Mouse (Mus musculus) stomach, embryonic 14.5 days (tissue): ENCODE measurements at regions not wholly inside any gene's neighbourhood (a gene's known extent, or its start where the extent isn't known, plus 50 kb on each side); places are given as distances from the start of the nearest gene placed in this dataset.

ENCODE experiments used
- ATAC-seq: fragments of 200-750 bp; cut with Nextera tagmentation; 2 replicates; pipeline ENCODE4 v1.8.0; 2017; ENCODE audit warnings: low read depth, moderate TSS enrichment; ENCODE audit not compliant: insufficient number of reproducible peaks, insufficient read depth, low FRiP score
- H3K27ac ChIP-seq: fragments of 300-500 bp; sonication (generic); 2 replicates; pipeline ENCODE4 v1.5.1; 2014; ENCODE audit warnings: mild to moderate bottlenecking, low read length, moderate library complexity, mixed read lengths
- H3K27me3 ChIP-seq: fragments of 300-500 bp; sonication (generic); 2 replicates; pipeline ENCODE4 v1.6.1; 2014; ENCODE audit warnings: low read length, control low read depth, mixed read lengths; ENCODE audit not compliant: control insufficient read depth, insufficient read depth
- H3K36me3 ChIP-seq: fragments of 300-500 bp; sonication (generic); 2 replicates; pipeline ENCODE4 v1.6.1; 2014; ENCODE audit warnings: mild to moderate bottlenecking, control low read depth, low read length, moderate library complexity, mixed read lengths; ENCODE audit not compliant: control insufficient read depth, insufficient read depth
- H3K4me1 ChIP-seq: fragments of 300-500 bp; sonication (generic); 2 replicates; pipeline ENCODE4 v1.6.1; 2014; ENCODE audit warnings: low read length, control low read depth, mixed read lengths; ENCODE audit not compliant: control insufficient read depth, insufficient read depth
- H3K4me2 ChIP-seq: fragments of 300-500 bp; sonication (generic); replicated peaks from 2 replicates; pipeline ENCODE4 v1.6.1; 2014; ENCODE audit warnings: low read depth, low read length, control low read depth
- H3K4me3 ChIP-seq: fragments of 300-500 bp; sonication (generic); 2 replicates; pipeline ENCODE4 v1.5.1; 2014; ENCODE audit warnings: low read depth, low read length, control low read depth
- H3K9ac ChIP-seq: fragments of 300-500 bp; sonication (generic); replicated peaks from 2 replicates; pipeline ENCODE4 v1.6.1; 2014; ENCODE audit warnings: low read depth, mild to moderate bottlenecking, control low read depth, low read length, moderate library complexity, mixed read lengths
- H3K9me3 ChIP-seq: fragments of 300-500 bp; sonication (generic); 2 replicates; pipeline ENCODE4 v1.6.1; 2016; ENCODE audit warnings: low read depth, low read length, control low read depth; ENCODE audit not compliant: control insufficient read depth
- WGBS: fragments of 180-500 bp; shearing (Covaris S2); extraction: QIAGEN DNeasy Blood & Tissue Kit; methylation state at CpG from one replicate; pipeline ENCODE4 v1.1.7; 2014; 5-methylcytosine and 5-hydroxymethylcytosine counted together

DNA sequence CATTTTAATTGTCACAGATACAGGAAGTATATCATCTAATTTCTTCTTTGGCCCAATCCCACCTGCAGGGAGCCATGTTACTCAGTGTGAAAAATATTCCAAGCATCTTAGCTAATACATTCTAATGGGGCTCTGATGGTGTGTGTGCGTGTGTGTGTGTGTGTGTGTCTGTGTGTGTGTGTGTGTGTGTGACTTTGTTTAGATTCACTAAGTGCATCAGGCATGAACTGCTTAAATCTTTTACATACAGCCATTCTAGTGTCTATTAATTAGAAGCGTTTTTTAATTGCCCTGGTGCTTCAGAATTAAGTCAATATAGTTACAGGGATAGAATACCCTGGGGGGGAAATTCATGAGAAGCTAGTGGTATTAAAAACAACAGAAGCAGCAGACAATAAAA, 912.1 kb upstream of the Gm5150 start:
- Histone ChIP-seq H3K9ac (no peak overlapping the region), H3K4me1 (no peaks in the 10 kb centered on the region), H3K27me3 (no peaks in the 10 kb centered on the region), H3K36me3 (no peaks in the 10 kb centered on the region), H3K27ac (no peak overlapping the region), H3K4me2 (no peak overlapping the region), H3K9me3 (no peaks in the 10 kb centered on the region), H3K4me3 (no peak overlapping the region)
- WGBS: 85% methylated on average over 2 of the region's 2 CpGs
- ATAC-seq: no peak

- Histone ChIP-seq H3K27ac (no peak overlapping the region), H3K4me3 (no peak overlapping the region), H3K4me2 (no peak overlapping the region), H3K9ac (no peak overlapping the region), H3K36me3 (no peaks in the 10 kb centered on the region), H3K4me1 (no peaks in the 10 kb centered on the region), H3K27me3 (no peaks in the 10 kb centered on the region), H3K9me3 (no peaks in the 10 kb centered on the region)
- 56% methylated on average over 2 of the region's 2 CpGs for whole genome bisulfite sequencing
- ATAC-seq: no peak
These were observed 909.8 kb upstream of the Gm5150 start for GRCm38 (mm10) chr3:16916072-16916403.

- 0 out of 2 replicates have a peak, but pooled peaks have one; percentile 33 for ATAC-seq
- 66% methylated on average over 2 of the region's 2 CpGs for WGBS
These were observed 909.3 kb upstream of the Gm5150 start for GRCm38 (mm10) chr3:16915389-16916071.

DNA sequence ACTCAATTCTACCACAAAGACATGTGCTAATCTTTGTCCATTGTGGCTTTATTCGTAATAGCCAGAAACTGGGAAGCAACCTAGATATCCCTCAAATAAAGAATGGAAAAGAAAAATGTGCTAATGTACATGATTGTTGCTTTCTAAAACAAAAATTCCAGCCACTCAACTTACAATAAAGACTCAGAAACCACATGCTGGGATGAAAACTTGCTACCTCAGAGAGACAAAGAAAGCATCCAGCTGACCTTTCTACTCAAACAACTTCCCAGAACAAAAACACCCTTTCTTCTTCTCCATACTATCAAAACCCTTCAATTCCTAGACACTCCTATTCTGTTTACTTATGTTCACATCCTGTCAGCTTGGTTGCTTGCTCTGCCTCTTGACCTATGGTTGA, 881.9 kb upstream of the Gm5150 start:
- Histone ChIP-seq H3K9ac (no peak overlapping the region), H3K36me3 (no peaks in the 10 kb centered on the region), H3K27ac (no peak overlapping the region), H3K4me2 (no peak overlapping the region), H3K27me3 (no peaks in the 10 kb centered on the region), H3K4me1 (no peaks in the 10 kb centered on the region), H3K9me3 (no peaks in the 10 kb centered on the region), H3K4me3 (no peak overlapping the region)
- WGBS: 88% methylated on average over 1 of the region's 1 CpGs
- ATAC-seq: no peak

More at GRCm38 (mm10) chr3:16915389-16916071, 909.3 kb upstream of the Gm5150 start:
- no peaks in the 10 kb centered on the region for H3K36me3 ChIP-seq
- no peak overlapping the region for H3K4me3 ChIP-seq
- no peaks in the 10 kb centered on the region for H3K27me3 ChIP-seq
- H3K27ac ChIP-seq: no peak overlapping the region
- no peak overlapping the region for H3K9ac ChIP-seq
- H3K9me3 ChIP-seq: no peaks in the 10 kb centered on the region
- no peaks in the 10 kb centered on the region for H3K4me1 ChIP-seq
- H3K4me2 ChIP-seq: no peak overlapping the region

GRCm38 (mm10) chr3:16872337-16873117, 866.3 kb upstream of the Gm5150 start:
- 65% methylated on average over 2 of the region's 2 CpGs for WGBS
- Histone ChIP-seq H3K4me2 (no peak overlapping the region), H3K9ac (no peak overlapping the region), H3K4me3 (no peak overlapping the region), H3K27ac (no peak overlapping the region), H3K9me3 (no peaks in the 10 kb centered on the region), H3K27me3 (no peaks in the 10 kb centered on the region), H3K4me1 (no peaks in the 10 kb centered on the region), H3K36me3 (no peaks in the 10 kb centered on the region)
- no peak for ATAC-seq

GRCm38 (mm10) chr3:16860034-16860433, 853.8 kb upstream of the Gm5150 start:
- no peak overlapping the region for H3K4me3 ChIP-seq
- H3K9me3 ChIP-seq: no peaks in the 10 kb centered on the region
- no peak overlapping the region for H3K9ac ChIP-seq
- WGBS: 85% methylated on average over 1 of the region's 1 CpGs
- no peak overlapping the region for H3K4me2 ChIP-seq
- H3K36me3 ChIP-seq: no peaks in the 10 kb centered on the region
- H3K27me3 ChIP-seq: no peaks in the 10 kb centered on the region
- no peak overlapping the region for H3K27ac ChIP-seq
- no peaks in the 10 kb centered on the region for H3K4me1 ChIP-seq
- ATAC-seq: no peak

DNA sequence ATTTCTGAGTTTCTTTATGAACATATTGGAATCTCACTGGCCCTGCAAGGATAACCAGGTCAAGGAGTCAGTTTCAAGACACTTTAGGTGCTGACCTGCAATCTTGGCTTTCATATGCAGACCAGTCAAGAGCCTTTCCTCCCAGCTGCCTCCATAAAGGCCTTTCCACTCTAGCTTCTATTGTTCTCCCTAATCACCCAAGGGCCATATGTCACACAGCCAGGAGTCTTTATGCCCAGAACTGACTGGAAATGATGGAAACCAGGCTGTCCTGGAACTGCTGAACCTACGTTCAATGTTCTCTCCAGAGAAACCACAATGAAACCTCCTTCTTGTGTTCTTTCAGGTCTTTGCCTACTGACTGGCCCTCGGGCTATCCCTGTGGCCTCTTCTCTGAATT, 852.7 kb upstream of the Gm5150 start:
- no peaks in the 10 kb centered on the region for H3K4me1 ChIP-seq
- no peak overlapping the region for H3K4me2 ChIP-seq
- no peak overlapping the region for H3K9ac ChIP-seq
- H3K9me3 ChIP-seq: no peaks in the 10 kb centered on the region
- ATAC-seq: no peak
- no peaks in the 10 kb centered on the region for H3K36me3 ChIP-seq
- no peak overlapping the region for H3K27ac ChIP-seq
- H3K27me3 ChIP-seq: no peaks in the 10 kb centered on the region
- 65% methylated on average over 2 of the region's 2 CpGs for WGBS
- H3K4me3 ChIP-seq: no peak overlapping the region

- no peak overlapping the region for H3K9ac ChIP-seq
- no peaks in the 10 kb centered on the region for H3K9me3 ChIP-seq
- H3K4me1 ChIP-seq: no peaks in the 10 kb centered on the region
- no peak for ATAC-seq
- 68% methylated on average over 2 of the region's 2 CpGs for WGBS
- H3K36me3 ChIP-seq: no peaks in the 10 kb centered on the region
- no peak overlapping the region for H3K4me3 ChIP-seq
- no peak overlapping the region for H3K27ac ChIP-seq
- no peak overlapping the region for H3K4me2 ChIP-seq
- H3K27me3 ChIP-seq: no peaks in the 10 kb centered on the region
These were observed 849.0 kb upstream of the Gm5150 start for GRCm38 (mm10) chr3:16855251-16855650.
